Mouse (Mus musculus): ENCODE data around the gene Lmntd1. TPM values are rescaled to one million over a fixed set of nuclear protein-coding genes. Genes with fewer than 3 reads are reported as not detected.

Gene Lmntd1
- polyA plus RNA-seq, 1 experiment from 2014 or later = 0.33 TPM

- DNase-seq (ENCODE audit: low spot score) = no peak
Measured at GRCm38 (mm10) chr6:145435764-145436163, 178.4 kb downstream of the Lmntd1 start.

GRCm38 (mm10) chr6:145435156-145435555 is 179.0 kb downstream of the Lmntd1 start:
- no peak for DNase-seq (ENCODE audit: low spot score)

- no peak for DNase-seq (ENCODE audit: low spot score)
Measured at GRCm38 (mm10) chr6:145433897-145434296, 180.2 kb downstream of the Lmntd1 start.

- DNase-seq (ENCODE audit: low spot score) = no peak
Measured at GRCm38 (mm10) chr6:145432711-145433708, 181.1 kb downstream of the Lmntd1 start.

- no peak for DNase-seq (ENCODE audit: low spot score)
Measured at GRCm38 (mm10) chr6:145431747-145432146, 182.4 kb downstream of the Lmntd1 start.

GRCm38 (mm10) chr6:145427411-145427810 is 186.7 kb downstream of the Lmntd1 start:
- DNase-seq (ENCODE audit: low spot score) = no peak

GRCm38 (mm10) chr6:145426501-145426900 is 187.6 kb downstream of the Lmntd1 start:
- DNase-seq (ENCODE audit: low spot score) = no peak

GRCm38 (mm10) chr6:145424156-145424555 is 190.0 kb downstream of the Lmntd1 start:
- no peak for DNase-seq (ENCODE audit: low spot score)

GRCm38 (mm10) chr6:145423484-145423883 is 190.6 kb downstream of the Lmntd1 start:
- no peak for DNase-seq (ENCODE audit: low spot score)

- no peak for DNase-seq (ENCODE audit: low spot score)
Measured at GRCm38 (mm10) chr6:145421666-145422065, 192.5 kb downstream of the Lmntd1 start.

- peak; percentile 21 for DNase-seq (ENCODE audit: low spot score)
Measured at GRCm38 (mm10) chr6:145420407-145420806, 193.7 kb downstream of the Lmntd1 start.

- no peak for DNase-seq (ENCODE audit: low spot score)
Measured at GRCm38 (mm10) chr6:145418856-145419255, 195.3 kb downstream of the Lmntd1 start.

- DNase-seq (ENCODE audit: low spot score) = no peak
Measured at GRCm38 (mm10) chr6:145417720-145418440, 196.2 kb downstream of the Lmntd1 start.

GRCm38 (mm10) chr6:145417014-145417719 is 197.0 kb downstream of the Lmntd1 start:
- peak; percentile 53 for DNase-seq (ENCODE audit: low spot score)

- no peak for DNase-seq (ENCODE audit: low spot score)
Measured at GRCm38 (mm10) chr6:145404369-145405051, 209.6 kb downstream of the Lmntd1 start.

- DNase-seq (ENCODE audit: low spot score) = no peak
Measured at GRCm38 (mm10) chr6:145401140-145401539, 213.0 kb downstream of the Lmntd1 start.

GRCm38 (mm10) chr6:145397881-145398280 is 216.2 kb downstream of the Lmntd1 start:
- no peak for DNase-seq (ENCODE audit: low spot score)

- no peak for DNase-seq (ENCODE audit: low spot score)
Measured at GRCm38 (mm10) chr6:145396534-145396933, 217.6 kb downstream of the Lmntd1 start.

- DNase-seq (ENCODE audit: low spot score) = no peak
Measured at GRCm38 (mm10) chr6:145390421-145390820, 223.7 kb downstream of the Lmntd1 start.

GRCm38 (mm10) chr6:145389904-145390303 is 224.2 kb downstream of the Lmntd1 start:
- DNase-seq (ENCODE audit: low spot score) = no peak

GRCm38 (mm10) chr6:145387378-145387777 is 226.7 kb downstream of the Lmntd1 start:
- no peak for DNase-seq (ENCODE audit: low spot score)

Data from thymus, postnatal 0 days (tissue).